In genomic region chr19:45014335-45014971, GRCm38 (mm10) we compare ENCODE assay signal across 8 mouse cellular contexts. TPM values are rescaled to one million over a fixed set of nuclear protein-coding genes. Genes with fewer than 3 reads are reported as not detected.
DNase-seq lines count a peak whose midpoint lies in the region; ATAC-seq and TF ChIP-seq lines count a peak whose summit lies in the region.

Gene Lzts2 (plus strand): TSS chr19:45014414.

- peaks cover 42% of the 10 kb centered on the region for H3K27me3 ChIP-seq in erythroblast, embryonic 14.5 days (ENCODE audit: control insufficient read depth)
- no peaks in the 10 kb centered on the region for H3K27me3 ChIP-seq in limb, embryonic 14.5 days (ENCODE audit: control insufficient read depth, insufficient read depth, low read length)
- H3K27me3 ChIP-seq in neural tube, embryonic 11.5 days (ENCODE audit: control insufficient read depth, insufficient read depth, low read length) = no peaks in the 10 kb centered on the region

- 3% methylated on average over 10 of the region's 10 CpGs for WGBS in limb, embryonic 14.5 days
- 5% methylated on average over 10 of the region's 10 CpGs for WGBS in neural tube, embryonic 11.5 days

- ATAC-seq in erythroblast, adult 5-6 weeks (replicated peaks; ENCODE audit: low FRiP score, poor library complexity, severe bottlenecking) = no peak
- ATAC-seq in limb, embryonic 14.5 days (ENCODE audit: low FRiP score, low read depth) = no peak
- ATAC-seq in neural tube, embryonic 11.5 days (ENCODE audit: insufficient read depth, low FRiP score, low TSS enrichment) = no peak

- H3K9me3 ChIP-seq in erythroblast, embryonic 14.5 days (ENCODE audit: control insufficient read depth, low read length) = no peaks in the 10 kb centered on the region
- no peaks in the 10 kb centered on the region for H3K9me3 ChIP-seq in limb, embryonic 14.5 days (ENCODE audit: control insufficient read depth, low read length)
- H3K9me3 ChIP-seq in neural tube, embryonic 11.5 days (ENCODE audit: control insufficient read depth, low read length) = no peaks in the 10 kb centered on the region

- DNase-seq in adrenal gland, postnatal 10 days = no peak
- no peak for DNase-seq in gastrocnemius, adult 8-10 months (ENCODE audit: low spot score in 2 of 2)
- peak; percentile 57 for DNase-seq in induced T-regulatory cell, adult 2 months (ENCODE audit: low read depth)
- DNase-seq in limb, embryonic 14.5 days (ENCODE audit: low spot score) = peak; percentile 40
- DNase-seq in neural tube, embryonic 11.5 days (ENCODE audit: low spot score) = peak; percentile 32
- no peak for DNase-seq in urinary bladder, postnatal 10 days (ENCODE audit: low spot score)

- H3K27ac ChIP-seq in limb, embryonic 14.5 days (replicated peaks; ENCODE audit: low read depth, low read length) = peak within 1 kb of the TSS; percentile 99
- peak within 1 kb of the TSS; percentile 58 for H3K27ac ChIP-seq in neural tube, embryonic 11.5 days (ENCODE audit: low read depth, low read length)

- H3K4me2 ChIP-seq in limb, embryonic 14.5 days (replicated peaks; ENCODE audit: low read depth, low read length, severe bottlenecking) = peak within 1 kb of the TSS; percentile 96
- peak within 1 kb of the TSS; percentile 87 for H3K4me2 ChIP-seq in neural tube, embryonic 11.5 days (ENCODE audit: low read depth)

- peaks cover 32% of the 10 kb centered on the region for H3K36me3 ChIP-seq in erythroblast, embryonic 14.5 days (ENCODE audit: control insufficient read depth)
- peaks cover 26% of the 10 kb centered on the region for H3K36me3 ChIP-seq in limb, embryonic 14.5 days (ENCODE audit: control insufficient read depth, insufficient read depth, low read length)
- peaks cover 2% of the 10 kb centered on the region; the same call in 1 of the 2 replicates for H3K36me3 ChIP-seq in neural tube, embryonic 11.5 days (ENCODE audit: control insufficient read depth, insufficient read depth, low read length)

- peak within 1 kb of the TSS; percentile 58 for H3K9ac ChIP-seq in limb, embryonic 14.5 days (ENCODE audit: low read depth, low read length, severe bottlenecking)
- peak within 1 kb of the TSS; percentile 94 for H3K9ac ChIP-seq in neural tube, embryonic 11.5 days (ENCODE audit: low read length)

- peaks cover 44% of the 10 kb centered on the region for H3K4me1 ChIP-seq in erythroblast, embryonic 14.5 days (ENCODE audit: control insufficient read depth)
- peaks cover 35% of the 10 kb centered on the region for H3K4me1 ChIP-seq in limb, embryonic 14.5 days (ENCODE audit: control insufficient read depth, insufficient read depth, low read length)
- H3K4me1 ChIP-seq in neural tube, embryonic 11.5 days (ENCODE audit: control insufficient read depth, insufficient read depth, low read length) = peaks cover 21% of the 10 kb centered on the region

- peak within 1 kb of the TSS; percentile 59 for H3K4me3 ChIP-seq in erythroblast, embryonic 14.5 days (replicated peaks)
- H3K4me3 ChIP-seq in limb, embryonic 14.5 days (replicated peaks; ENCODE audit: low read length) = peak within 1 kb of the TSS; percentile 73
- peak within 1 kb of the TSS; percentile 81 for H3K4me3 ChIP-seq in neural tube, embryonic 11.5 days (ENCODE audit: low read depth, low read length)

- no peak for TF ChIP-seq POLR2A in limb, embryonic 14.5 days (IDR thresholded peaks at IDR 0.05; ENCODE audit: borderline replicate concordance, extremely low read depth, insufficient read depth, insufficient read length)

RNA-seq across cellular contexts. Expression of gene Lzts2, which starts in this region (rescaled TPM):
- 0.29 and 0.33 TPM in 2 replicates for polyA plus RNA-seq in erythroblast, embryonic 14.5 days (2012)
- not detected in 2 replicates for total RNA-seq in erythroblast, adult 5-6 weeks (2015; ENCODE audit: low replicate concordance)
- 0.42 and 0.60 TPM in 2 replicates for total RNA-seq in erythroblast, adult 5-6 weeks (2017; ENCODE audit: low replicate concordance)
- total RNA-seq in adrenal gland, postnatal 10 days (2021) = 10 to 100 TPM; 63.1 to 77.8 TPM
- 10 to 100 TPM; 17.9 to 25.9 (median 20.5) TPM for total RNA-seq in gastrocnemius, adult 8-10 months (2022)
- polyA plus RNA-seq in limb, embryonic 14.5 days (2012; rRNA removed) = 87.0 and 123 TPM in 2 replicates
- polyA plus RNA-seq in limb, embryonic 14.5 days (2014; fragmentation: Nextera tagmentation; extraction: Ambion mirVana) = 64.7 and 75.6 TPM in 2 replicates
- polyA plus RNA-seq in neural tube, embryonic 11.5 days (2014; fragmentation: Nextera tagmentation; extraction: Ambion mirVana) = 52.8 and 57.5 TPM in 2 replicates

Comparison
In these comparisons a context has a peak if more than half of its experiments do, and no peak if none do; other contexts are left out.
1. RNA of gene Lzts2 (total RNA-seq): 63.1 to 77.8 TPM in adrenal gland, postnatal 10 days and 17.9 to 25.9 TPM in gastrocnemius, adult 8-10 months; 0.42 to 0.60 TPM in erythroblast, adult 5-6 weeks; every median in the first group is over 10 times any median in the second.
2. RNA of gene Lzts2 (polyA plus RNA-seq): 64.7 to 123 TPM in limb, embryonic 14.5 days and 52.8 to 57.5 TPM in neural tube, embryonic 11.5 days; 0.29 to 0.33 TPM in erythroblast, embryonic 14.5 days; every median in the first group is over 10 times any median in the second.
3. DNase-seq: peak in induced T-regulatory cell, adult 2 months (single experiment), limb, embryonic 14.5 days (single experiment) and neural tube, embryonic 11.5 days (single experiment); none in adrenal gland, postnatal 10 days (single experiment), gastrocnemius, adult 8-10 months (0 of 2) and urinary bladder, postnatal 10 days (single experiment).
4. Peak in every context shown above with its lines, with median percentiles within 50 percentile points of each other: H3K4me3 ChIP-seq.